Mouse (Mus musculus): ENCODE data around the gene Stard13. TPM values are rescaled to one million over a fixed set of nuclear protein-coding genes. Genes with fewer than 3 reads are reported as not detected.
A peak's percentile ranks its signal among the peaks of the same experiment; 100 is the strongest.

Gene Stard13
- total RNA-seq, 2 experiments from 2014 or later, result 5.9 to 6.1 TPM

GRCm38 (mm10) chr5:151187336-151187735, 46.3 kb downstream of the Stard13 start:
- no peak for DNase-seq
- intact Hi-C loops (cut with DNase I), result loop anchor here (5.0 kb wide), 1 partner anchor 45 kb away; no protein-coding TSS in a partner anchor

- intact Hi-C loops (cut with DNase I), result loop anchor here (5.0 kb wide), 1 partner anchor 43 kb away; no protein-coding TSS in a partner anchor
These were observed 48.3 kb downstream of the Stard13 start for GRCm38 (mm10) chr5:151185286-151185856.

GRCm38 (mm10) chr5:151183656-151184240, 49.9 kb downstream of the Stard13 start:
- no peak for DNase-seq
- intact Hi-C loops (cut with DNase I), result no loop called here

More at GRCm38 (mm10) chr5:151185286-151185856, 48.3 kb downstream of the Stard13 start:
- DNase-seq, result no peak

- no peak for DNase-seq
- intact Hi-C loops (cut with DNase I), result no loop called here
These were observed 52.3 kb downstream of the Stard13 start for GRCm38 (mm10) chr5:151181288-151181687.

- DNase-seq, result no peak
- intact Hi-C loops (cut with DNase I), result no loop called here
These were observed 53.4 kb downstream of the Stard13 start for GRCm38 (mm10) chr5:151180176-151180785.

- intact Hi-C loops (cut with DNase I), result no loop called here
- no peak for DNase-seq
These were observed 56.5 kb downstream of the Stard13 start for GRCm38 (mm10) chr5:151177171-151177570.

- DNase-seq, result no peak
- intact Hi-C loops (cut with DNase I), result no loop called here
These were observed 57.7 kb downstream of the Stard13 start for GRCm38 (mm10) chr5:151175897-151176313.

DNA sequence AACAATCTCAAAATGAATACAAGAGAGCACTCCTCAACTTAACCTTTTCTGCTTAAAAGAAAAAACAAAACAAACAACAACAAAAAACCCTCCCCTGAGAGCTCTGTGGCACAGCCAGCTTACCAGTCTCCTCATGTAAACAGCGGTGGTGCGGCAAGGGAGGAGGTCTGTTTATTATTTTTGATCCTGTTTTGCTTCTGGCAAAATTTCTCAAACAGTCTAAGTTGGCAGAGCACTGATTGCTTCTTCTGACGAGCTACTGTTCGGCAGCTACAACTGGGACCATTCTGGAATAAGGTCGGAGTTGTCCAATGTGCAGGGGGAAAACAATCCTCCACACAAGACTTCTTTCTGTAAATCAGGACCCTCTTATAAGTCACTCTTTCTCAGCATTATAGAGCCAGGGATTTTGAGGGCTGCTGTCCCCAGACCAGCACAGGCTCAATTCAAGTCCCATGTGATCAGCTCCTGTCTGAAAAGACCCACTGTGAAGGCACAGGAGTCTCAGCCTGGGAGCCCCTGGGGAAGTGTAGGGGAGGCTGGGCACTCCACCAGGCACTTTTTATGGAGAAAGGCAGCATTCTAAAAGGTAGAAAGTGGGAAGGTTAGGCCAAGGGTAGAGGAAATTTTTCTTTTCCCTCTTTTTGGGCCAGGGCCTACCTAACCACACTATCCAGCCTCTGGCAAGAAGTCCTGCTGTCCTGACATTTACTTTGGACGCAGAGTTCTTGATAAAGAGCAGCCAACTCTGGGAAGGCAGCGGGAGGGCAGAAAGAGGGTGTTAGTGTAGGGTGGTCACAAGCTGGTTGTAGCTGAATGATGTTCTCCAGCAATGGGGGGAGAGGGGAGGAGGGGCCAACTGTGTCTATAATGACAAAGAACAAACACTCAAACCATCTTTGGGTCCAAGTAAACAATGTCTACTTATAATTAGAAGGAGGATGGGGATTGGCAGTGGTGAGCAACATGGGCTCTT, 58.9 kb downstream of the Stard13 start:
- intact Hi-C loops (cut with DNase I), result no loop called here
- DNase-seq, result no peak

DNA sequence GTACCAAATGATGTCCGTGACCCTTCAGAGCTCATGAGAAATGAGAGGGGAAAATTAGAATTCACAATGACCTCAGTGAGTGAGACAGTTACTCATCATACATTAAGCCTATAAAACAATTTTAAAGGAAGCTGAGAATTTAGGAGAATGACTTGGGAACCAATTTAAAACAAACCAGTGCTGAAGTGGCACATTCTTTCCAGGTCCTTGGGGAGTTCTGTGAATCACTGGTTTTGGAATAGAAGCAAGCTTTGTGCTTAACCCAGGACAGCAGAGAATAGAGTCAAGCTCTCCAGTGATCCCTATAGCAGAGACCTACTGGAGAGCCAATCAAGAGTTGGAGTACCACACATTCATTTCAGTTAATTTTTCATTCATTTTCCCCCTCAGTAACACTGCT, 59.9 kb downstream of the Stard13 start:
- intact Hi-C loops (cut with DNase I), result no loop called here
- no peak for DNase-seq

DNA sequence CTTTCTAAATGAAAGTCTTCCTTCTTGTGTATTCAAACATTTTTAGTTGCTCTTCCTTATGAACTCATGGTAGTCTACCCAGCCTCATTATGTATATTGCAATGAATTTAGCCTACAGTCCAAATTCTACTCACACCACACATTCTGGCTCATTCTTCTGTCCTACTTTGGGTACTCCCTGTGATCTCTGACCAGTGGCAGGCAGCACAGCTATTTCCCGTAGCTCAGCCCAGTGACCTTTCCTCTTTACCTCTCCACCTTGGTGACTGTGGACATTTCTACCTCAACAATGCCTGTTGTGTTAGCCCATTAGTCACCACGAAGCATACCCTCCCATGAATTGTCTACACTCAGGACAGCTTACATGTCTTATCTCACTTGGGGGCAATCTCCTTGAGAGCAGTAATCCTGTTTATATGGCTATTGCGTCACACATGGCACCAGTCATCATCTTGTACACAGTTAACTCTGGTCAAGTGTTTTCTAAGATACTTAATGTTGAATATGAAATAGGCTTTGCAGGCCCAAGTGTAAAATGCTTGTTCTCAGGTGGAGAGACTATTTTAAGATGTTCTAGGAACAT, 63.4 kb downstream of the Stard13 start:
- intact Hi-C loops (cut with DNase I), result no loop called here
- DNase-seq, result no peak

DNA sequence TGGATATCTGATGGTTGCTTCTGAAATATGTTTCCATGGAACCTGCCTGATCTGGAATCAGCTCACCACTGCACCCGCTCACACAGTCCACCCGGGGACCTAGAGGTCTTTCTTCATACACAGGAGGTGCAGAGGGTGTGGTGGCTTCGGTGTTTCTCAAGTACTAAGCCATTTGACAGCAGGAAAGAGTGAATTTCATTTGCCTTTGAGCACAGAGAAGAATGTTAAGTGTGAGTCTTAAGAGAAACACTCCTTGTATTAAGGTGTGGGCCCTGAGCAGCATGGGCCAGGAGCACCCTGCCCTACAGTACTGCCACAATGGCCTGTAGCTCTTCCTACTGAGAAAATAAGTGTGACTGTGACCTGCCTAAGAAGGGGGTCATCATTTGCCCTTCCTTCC, 65.4 kb downstream of the Stard13 start:
- intact Hi-C loops (cut with DNase I), result no loop called here

DNA sequence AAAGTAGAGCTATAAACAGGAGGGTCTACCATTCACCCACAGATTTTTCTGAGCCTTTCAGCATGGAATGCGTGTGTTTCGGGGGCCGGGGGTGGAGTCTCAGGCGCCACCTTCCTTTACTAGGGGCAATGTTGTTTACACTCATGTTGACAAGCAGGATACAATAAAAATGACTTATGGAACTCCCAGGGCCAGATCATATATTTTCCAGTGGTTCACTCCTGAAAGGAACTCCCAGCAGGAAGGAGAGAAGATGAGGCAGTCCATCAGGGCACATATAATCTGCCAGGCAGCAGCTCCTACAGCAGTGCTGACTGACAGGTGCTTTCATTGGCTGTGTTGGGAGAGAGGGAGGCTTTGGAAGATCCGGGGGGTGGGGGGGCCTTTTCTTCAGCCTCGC, 66.0 kb downstream of the Stard13 start:
- DNase-seq, result no peak
- intact Hi-C loops (cut with DNase I), result no loop called here

More for the DNA sequence above, 65.4 kb downstream of the Stard13 start:
- no peak for DNase-seq

DNA sequence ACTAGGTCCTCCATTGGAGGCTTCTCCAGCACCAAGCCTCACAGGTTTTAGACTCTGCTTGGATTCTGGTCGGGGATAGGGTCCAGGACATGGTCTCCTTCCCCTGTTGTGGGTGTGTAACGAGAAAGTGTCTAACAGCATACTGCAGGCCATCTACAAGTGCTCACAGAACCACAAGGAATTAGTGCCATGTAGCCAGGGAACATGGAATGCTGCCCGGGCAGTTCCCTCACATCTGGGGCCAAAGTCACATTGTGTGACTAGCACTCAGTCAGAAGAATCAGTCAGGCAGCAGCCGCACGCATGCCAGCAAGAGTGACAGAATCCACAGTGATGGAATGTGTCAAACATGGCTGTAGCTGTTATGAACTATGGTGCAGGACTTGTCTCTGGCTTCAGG, 67.4 kb downstream of the Stard13 start:
- DNase-seq, result no peak
- intact Hi-C loops (cut with DNase I), result no loop called here

GRCm38 (mm10) chr5:151165381-151166016, 68.1 kb downstream of the Stard13 start:
- no peak for DNase-seq
- intact Hi-C loops (cut with DNase I), result no loop called here

DNA sequence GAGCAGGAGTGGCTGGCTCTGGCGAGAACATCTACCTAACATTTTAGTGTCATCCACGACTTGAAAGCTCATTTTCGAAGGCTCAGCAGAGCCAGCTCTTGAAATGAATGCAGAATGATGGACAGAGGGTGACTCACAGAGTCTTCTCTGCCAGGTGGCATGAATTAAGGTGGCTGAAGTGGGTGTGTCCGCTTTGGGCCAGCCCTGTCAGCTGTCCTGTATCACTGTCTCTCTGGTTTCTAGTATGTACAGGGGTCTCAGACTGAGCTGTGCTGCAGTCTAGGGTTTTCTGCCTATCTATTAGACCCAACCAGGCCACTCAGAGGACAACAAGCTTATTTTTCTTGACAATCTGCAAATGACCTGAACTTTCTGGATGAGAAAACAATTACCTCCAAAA, 68.8 kb downstream of the Stard13 start:
- intact Hi-C loops (cut with DNase I), result no loop called here

DNA sequence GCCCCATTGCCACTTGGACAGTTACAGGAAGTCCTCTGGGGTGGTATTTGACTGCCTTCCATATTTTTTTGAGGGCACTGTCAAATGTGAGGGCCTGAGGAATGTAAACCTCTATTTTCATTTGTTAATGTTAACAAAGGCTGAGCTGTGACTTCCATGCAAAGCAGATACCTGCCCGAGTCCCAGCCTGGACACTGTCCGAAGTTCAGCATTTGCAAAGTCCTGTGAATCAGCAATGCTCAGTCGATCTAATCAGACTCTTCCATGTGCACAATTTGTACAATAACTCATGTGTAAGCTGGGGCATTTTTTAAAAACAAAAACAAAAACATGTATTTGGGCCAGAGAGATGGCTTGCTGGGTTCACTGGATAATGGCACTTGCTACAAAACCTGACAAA, 71.0 kb downstream of the Stard13 start:
- DNase-seq, result no peak
- intact Hi-C loops (cut with DNase I), result no loop called here

More for the DNA sequence above, 68.8 kb downstream of the Stard13 start:
- no peak for DNase-seq

DNA sequence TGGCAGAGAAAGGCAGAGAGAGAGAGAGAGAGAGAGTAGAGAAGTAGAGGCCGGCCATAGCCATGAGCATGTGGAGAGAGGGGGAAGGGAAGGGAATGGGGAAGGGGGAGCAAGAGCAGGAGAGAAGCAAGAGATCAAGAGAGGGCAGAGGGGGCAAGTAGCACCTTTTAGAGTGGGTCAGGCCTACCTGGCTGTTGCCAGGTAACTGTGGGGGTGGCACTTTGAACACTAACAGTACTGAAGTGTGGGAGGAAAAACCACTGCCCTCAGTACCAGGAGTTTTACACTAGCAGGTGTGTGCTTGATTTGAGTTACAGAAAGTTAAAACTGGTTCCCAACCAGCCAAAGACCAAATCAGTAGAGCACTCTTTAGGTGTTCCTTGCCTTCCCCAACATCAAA, 78.4 kb downstream of the Stard13 start:
- intact Hi-C loops (cut with DNase I), result no loop called here
- no peak for DNase-seq

- intact Hi-C loops (cut with DNase I), result no loop called here
- peak in 1 of 2 experiments; percentile 30 for DNase-seq
These were observed 78.9 kb downstream of the Stard13 start for GRCm38 (mm10) chr5:151154780-151155179.

GRCm38 (mm10) chr5:151154030-151154429, 79.6 kb downstream of the Stard13 start:
- no peak for DNase-seq
- intact Hi-C loops (cut with DNase I), result no loop called here

GRCm38 (mm10) chr5:151151549-151151948, 82.1 kb downstream of the Stard13 start:
- DNase-seq, result no peak
- intact Hi-C loops (cut with DNase I), result no loop called here

All from gastrocnemius, postnatal 36 days (tissue).